Mouse (Mus musculus) left cerebral cortex, adult 9 months (tissue): ENCODE measurements at regions not wholly inside any gene's neighbourhood (a gene's known extent, or its start where the extent isn't known, plus 50 kb on each side); places are given as distances from the start of the nearest gene placed in this dataset.
"Not testable (repeated sequence)": the region's sequence is repeated elsewhere in the genome, so short reads cannot be mapped to it uniquely, and the experiment has no call there.

Experiments used
- DNase-seq, 2 experiments: peaks; one replicate each; pipeline ENCODE4 v3.0.0; 2022; ENCODE audit warnings: low spot score in 2 of 2

DNA sequence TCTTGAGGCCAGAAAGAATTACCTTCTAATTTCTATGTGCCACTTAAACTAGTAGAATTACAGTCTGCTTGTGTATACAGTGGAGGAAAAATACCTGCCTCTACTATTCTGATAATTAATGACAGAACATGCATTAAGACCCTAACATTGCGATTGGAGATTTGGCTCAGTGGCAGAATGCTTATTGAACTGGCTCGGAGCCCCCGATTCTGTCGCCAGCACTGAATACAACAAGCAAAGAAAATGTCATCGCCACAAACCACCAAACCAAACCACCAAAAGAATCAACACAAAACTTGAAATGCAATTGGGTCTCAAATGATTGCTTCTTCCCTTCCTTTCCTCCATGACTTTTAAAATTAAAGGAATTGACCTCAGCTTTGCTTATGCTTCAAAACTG is 122.9 kb upstream of the Emcn start:
- DNase-seq, result no peak

DNA sequence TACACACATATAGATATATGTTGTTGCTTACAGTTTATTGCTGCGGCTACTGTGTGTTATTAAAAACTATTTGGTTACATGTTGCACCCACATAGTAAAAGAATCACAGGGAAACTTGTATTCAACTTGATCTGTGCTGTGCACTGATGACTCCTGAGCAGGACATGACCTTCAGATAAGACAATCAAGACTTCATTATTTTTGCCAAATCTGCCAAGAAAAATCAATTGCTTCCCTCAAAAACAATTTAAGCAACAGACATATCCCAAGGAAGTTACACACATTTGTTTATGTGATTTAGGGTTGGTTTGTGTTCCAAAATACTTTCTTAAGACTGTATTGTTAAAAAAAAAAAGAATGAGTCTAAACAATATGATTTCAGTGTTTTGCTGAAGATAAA is 114.7 kb upstream of the Emcn start:
- no peak for DNase-seq

DNA sequence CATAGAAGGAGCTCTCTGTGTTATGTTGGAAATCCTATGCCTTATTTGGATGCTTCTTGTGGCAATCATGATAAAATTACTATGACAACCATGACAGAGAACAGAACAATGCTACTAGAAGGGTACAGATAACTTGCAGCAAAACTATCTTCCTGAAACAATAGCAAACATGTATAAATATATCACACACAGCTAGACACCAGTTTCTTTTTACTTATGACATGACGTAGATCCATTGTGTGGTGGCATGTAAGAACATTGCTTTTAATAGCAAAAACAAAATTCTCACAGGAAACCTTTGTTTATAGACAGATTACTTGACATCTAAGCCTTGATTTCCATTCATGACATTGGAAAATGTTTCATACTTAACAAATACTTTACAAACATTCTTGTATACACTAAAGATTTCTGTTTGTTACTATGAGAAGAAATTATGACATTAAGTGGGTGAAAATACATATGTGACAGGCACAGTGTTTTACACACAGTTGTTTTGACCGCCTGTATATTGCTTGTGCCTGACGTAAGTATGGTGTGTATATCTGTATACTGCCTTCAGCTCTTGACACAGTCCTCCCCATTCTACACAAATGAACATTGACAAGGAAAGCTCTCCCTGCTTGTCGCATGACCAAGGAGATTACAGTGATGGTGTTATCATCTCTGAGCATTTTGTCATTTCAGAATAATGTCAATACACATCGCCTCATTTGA is 113.6 kb upstream of the Emcn start:
- DNase-seq, result no peak

DNA sequence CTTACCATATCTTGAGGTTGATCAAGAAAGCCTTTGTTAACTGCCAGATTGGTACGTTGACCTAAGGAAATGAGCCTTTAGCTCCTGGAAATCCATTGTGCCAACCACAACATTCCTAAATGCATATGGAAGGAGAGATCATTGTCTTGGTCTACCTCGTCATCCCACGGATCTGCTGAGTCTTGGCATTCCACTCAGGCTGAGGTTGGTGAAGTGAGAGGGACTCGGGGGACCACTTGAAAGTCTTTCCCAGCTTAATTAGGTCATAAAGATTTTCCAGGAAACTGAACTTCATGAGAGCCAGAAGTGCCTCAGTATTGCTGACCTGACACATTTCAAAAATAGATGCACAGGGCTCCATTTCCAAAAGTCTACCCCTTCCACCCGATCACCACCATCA is 112.5 kb upstream of the Emcn start:
- no peak for DNase-seq

DNA sequence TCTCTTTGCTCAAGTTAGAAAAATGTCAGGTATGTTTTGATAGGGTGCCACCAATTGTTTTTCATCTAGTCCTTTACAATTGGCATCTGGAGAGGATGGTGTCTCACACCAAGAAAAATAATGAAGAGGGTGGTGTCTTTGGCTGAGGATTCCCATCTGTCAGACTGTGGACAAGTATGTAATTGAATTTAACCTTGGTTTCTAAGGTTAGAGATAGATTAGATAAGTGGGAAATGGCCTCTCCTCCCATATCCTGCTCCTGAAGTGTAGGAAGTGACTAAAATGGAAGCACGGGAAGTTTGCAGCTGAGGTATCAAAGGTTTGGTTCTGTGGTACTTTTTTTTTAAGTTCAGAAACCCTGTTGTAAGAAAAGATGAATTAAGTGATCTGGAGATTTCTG is 98.0 kb upstream of the Emcn start:
- no peak for DNase-seq

DNA sequence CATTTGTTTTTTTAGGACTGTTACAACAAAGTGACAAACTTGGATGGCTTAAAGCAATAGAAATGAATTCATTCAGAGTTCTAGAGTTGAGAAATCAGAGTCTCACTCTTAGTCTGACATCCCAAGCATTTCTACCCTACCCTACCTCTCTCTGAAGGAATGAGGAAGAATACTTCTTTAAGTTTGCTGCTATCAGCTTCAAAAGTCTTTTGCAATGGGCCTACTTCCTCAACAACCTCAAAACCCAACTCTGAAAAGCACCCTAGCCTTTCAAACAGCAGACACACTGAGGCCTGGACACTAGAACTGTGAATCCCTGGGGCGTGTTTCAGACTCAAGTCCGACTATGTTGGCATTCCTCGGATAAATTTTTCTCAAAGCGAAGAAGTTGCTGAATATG is 77.0 kb upstream of the Emcn start:
- no peak for DNase-seq

DNA sequence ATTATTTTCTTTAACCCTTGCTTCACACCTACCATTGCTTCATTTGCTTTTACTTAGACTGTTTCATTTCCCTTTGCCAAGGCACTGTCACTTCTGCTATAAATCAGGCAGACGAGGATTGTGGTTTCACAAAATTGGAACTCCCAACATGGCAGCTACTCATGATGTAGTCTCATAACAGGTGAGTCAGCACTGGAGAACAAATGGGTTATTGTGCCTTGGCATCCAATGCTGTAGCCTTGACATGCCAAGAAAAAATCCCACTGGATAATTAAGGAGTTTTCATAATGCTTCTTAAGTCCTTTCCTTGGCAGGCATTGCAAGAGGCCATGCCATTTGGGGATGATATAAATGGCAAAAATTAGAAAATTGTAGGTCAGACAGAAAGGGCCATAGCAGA is 73.1 kb upstream of the Emcn start:
- no peak for DNase-seq

- DNase-seq, result no peak
Measured at GRCm38 (mm10) chr3:137275444-137275843, 65.4 kb upstream of the Emcn start.

DNA sequence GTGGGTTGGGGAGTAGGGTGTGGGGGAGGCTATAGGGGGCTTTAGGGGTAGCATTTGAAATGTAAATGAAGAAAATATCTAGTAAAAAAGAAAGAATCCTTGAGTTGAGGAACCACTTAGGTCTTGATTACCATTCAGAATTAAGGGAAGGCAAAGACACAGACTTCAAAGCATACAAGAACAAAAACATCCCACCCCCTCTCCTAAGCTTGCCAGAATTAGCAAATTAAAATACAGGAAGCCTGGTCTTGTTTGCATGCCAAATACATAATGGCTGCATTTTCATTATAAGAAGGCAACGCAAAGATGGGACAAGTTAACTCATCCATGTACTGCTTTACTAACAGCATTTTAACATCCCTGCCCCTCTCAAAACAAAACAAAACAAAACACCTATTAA is 61.6 kb upstream of the Emcn start:
- DNase-seq, result no peak

GRCm38 (mm10) chr3:137281052-137281451 is 59.8 kb upstream of the Emcn start:
- DNase-seq, result no peak

DNA sequence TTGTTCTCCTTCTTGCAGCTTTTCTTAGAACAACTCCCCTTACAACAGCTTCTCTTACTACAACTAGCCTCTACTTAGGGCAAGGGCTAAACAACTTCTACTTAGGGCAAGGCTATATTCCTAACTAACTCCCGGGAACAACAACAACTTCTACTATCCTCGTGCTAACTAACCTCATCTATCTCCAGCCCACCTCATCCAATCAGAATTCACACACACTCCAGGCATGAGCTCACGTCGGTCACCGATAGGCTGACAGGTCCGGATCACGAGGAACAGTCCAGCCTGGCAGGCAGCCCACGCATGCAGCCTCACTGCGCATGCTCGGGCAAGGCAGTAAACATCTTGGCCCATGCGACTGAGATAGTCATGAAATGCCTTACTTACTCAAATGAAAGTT is 53.3 kb upstream of the Emcn start:
- not testable (repeated sequence) for DNase-seq

GRCm38 (mm10) chr3:137288301-137288942 is 52.4 kb upstream of the Emcn start:
- no peak for DNase-seq

- DNase-seq, result no peak
Measured at GRCm38 (mm10) chr3:137288943-137289682, 51.8 kb upstream of the Emcn start.

- DNase-seq, result peak in 1 of 2 experiments; percentile 16
Measured at GRCm38 (mm10) chr3:137289683-137289984, 51.2 kb upstream of the Emcn start.
